Mouse (Mus musculus) gastrocnemius, adult 8-10 months (tissue): ENCODE measurements around the gene Snn. TPM values are rescaled to one million over a fixed set of nuclear protein-coding genes. Genes with fewer than 3 reads are reported as not detected.

Source experiments
- DNase-seq, 2 experiments: peaks; one replicate each; pipeline ENCODE4 v3.0.0; 2022; ENCODE audit warnings: low spot score in 2 of 2
- total RNA-seq, 4 experiments: library from RNA; stranded (reverse); gene quantifications; 2 replicates each; pipeline ENCODE4 v1.2.4; 2022

Snn gene
- total RNA-seq, 4 experiments from 2014 or later: 2.3 to 3.7 (median 3.1) TPM

DNA sequence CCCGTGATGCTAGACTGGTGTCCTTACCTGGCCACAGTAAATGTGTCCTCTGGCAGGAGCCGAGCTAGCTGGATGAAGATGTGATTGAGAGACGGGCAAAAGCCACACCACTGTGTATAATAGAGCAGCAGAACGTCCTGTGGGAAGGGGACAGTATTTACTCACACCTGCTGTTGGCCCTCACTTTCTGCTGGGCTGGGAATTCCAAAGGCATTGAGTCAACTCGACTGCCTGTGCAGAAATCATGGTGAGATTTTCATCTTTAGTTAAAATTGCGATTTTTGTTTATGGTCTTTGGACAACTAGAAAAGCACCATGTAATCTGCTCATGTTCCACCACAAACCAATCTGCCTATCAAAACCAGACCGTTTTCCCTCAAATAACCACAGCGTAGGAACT is 23.4 kb downstream of the Snn start:
- no peak for DNase-seq

GRCm38 (mm10) chr16:11086299-11086698 is 25.6 kb downstream of the Snn start:
- DNase-seq: no peak

DNA sequence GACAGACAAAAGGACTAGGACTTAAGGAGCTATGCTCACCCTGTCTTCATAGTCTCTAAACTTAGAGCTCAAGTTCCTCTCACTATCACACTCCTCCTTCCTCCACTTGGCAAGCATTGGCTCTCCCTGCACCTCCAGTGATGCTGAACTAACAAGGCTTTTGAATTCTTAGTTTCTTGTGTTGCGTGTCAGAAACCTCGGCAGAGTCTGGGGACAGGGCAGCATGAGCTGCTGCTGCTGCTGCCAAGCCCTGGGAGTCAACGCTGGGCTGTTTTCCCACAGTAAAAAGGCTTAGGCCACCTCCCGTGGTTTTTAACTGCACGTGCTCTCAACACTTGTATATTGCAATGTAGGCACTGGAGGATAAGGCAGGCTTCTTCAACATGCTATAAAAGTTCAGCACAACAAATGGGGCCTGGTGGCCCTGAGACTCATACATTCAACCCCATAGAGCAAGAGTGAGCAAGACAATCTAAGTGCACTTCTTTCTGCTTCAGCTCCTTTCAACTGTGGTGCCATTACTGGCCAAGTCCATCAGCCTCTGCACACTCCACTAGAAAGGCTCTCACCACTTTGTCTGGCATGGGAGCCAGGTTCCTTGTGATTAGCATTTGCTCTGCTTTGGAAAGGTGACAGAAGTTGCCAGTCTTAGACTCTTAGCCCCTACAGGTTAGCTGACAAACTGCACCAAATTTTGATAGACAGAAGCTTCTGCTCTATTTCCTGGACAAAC is 26.3 kb downstream of the Snn start:
- no peak for DNase-seq

GRCm38 (mm10) chr16:11090836-11091570 is 30.3 kb downstream of the Snn start:
- DNase-seq: no peak

DNA sequence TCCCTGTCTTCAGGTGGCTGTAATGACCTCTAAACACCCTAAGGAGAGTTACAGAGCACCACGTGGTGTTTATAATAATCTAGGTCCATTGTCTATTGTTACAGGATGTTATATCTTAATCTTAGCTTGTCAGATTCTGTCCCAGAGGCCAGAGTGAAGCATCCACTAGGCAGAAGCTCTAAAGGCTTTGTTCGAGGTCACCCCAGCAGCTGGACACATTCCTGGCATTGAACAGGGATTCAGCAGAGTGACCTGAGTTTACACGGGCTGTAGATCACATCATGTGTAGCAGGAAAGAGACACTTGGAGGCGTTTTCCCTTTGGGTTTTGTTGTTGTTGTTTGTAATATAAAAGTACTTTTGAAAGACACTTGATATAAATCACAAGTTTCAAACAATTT is 31.3 kb downstream of the Snn start:
- DNase-seq: no peak

- DNase-seq: no peak
Observed at GRCm38 (mm10) chr16:11092523-11092922, 31.8 kb downstream of the Snn start.

DNA sequence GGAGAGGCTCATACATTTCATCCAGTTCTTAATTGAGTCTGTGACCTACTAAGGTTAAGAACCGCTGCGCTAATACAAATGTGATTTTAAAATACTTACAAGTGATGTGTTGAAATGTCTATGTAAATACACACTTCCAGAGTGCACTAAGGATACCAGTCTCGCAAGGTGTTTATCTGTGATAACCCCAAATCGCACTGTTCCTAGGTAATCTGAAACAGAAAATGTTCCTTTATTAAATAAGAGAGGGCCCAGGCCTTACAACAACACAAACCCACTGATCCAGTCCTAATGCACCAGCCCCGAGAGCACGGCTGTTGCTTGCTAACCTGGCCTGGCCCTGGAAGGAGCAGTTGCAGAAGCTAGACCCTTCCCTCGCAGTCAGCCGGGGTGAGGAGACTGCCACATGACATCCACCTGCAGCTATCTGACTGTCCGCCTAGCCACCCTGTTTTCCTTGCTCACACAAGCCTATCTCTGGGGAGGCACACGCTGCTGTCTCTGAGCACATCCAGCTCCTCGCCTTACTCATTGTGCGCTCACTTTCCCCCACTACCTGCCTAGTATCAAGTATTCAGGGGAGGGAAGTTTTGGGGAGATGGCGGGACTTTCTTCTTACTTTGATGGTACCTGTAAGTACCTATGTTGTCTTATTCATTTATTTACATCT is 33.1 kb downstream of the Snn start:
- no peak for DNase-seq

DNA sequence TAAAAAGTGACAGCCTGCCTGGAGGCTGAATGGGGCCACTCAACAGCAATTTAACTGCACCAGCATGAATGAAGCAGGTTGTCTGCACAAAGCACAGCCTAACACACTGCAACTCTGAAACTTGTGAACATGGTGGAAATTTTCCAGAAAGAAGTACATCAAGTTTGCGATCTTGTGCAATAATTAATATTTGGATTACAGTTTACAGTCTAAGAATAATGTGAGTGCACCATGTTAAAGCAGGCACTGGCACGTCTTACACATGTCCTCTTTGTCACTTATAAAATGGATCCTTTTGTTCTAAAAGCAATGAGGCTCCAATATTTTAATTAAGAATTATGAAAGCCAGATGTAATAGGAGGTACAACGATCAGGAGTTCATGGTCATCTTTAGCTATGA is 36.6 kb downstream of the Snn start:
- DNase-seq: no peak

DNA sequence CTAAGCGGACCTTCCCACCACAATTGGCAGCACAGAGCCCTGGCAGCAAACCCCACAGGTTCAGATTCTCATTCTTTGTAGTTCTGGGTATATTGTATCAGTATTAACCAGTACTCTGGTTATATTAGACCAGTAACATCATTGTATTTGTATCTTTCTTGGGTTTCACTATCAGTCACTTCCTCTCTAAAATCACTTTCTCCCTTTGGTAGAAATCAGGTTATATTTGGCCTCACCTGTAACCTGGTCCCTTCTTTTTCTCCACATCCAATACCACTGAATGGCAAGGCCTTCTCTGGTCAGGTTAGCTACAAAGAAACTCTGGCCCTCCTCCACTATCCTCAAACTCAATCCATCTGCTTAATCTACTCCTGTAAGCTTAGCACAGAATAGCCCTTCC is 44.2 kb downstream of the Snn start:
- no peak for DNase-seq

- no peak for DNase-seq
Observed at GRCm38 (mm10) chr16:11109198-11109740, 48.5 kb downstream of the Snn start.

- no peak for DNase-seq
Observed at GRCm38 (mm10) chr16:11122625-11123024, 61.9 kb downstream of the Snn start.

GRCm38 (mm10) chr16:11124110-11124509 is 63.4 kb downstream of the Snn start:
- no peak for DNase-seq

Other genes with a start within 250 kb of the Snn start
- not detected for gene Gm11172, start 248.0 kb upstream of the Snn start, total RNA-seq
- 1 to 10 TPM in 2 of 4 experiments, under 1 TPM in 2; 0.48 to 1.8 (median 1.0) TPM for gene Rmi2, start 225.9 kb upstream of the Snn start, total RNA-seq
- 1 to 10 TPM; 2.5 to 3.9 (median 3.3) TPM for gene Litaf, start 5.2 kb downstream of the Snn start, total RNA-seq
- gene Txndc11, start 73.7 kb downstream of the Snn start, total RNA-seq: 1 to 10 TPM; 4.6 to 8.5 (median 7.0) TPM
- gene Zc3h7a, start 115.4 kb downstream of the Snn start, total RNA-seq: 10 to 100 TPM in 3 of 4 experiments, 1 to 10 TPM in 1; 9.7 to 15.8 (median 13.5) TPM
- gene Rsl1d1, start 142.4 kb downstream of the Snn start, total RNA-seq: 10 to 100 TPM; 41.0 to 47.7 (median 42.4) TPM
- gene Gspt1, start 193.4 kb downstream of the Snn start, total RNA-seq: 10 to 100 TPM; 54.6 to 58.0 (median 56.7) TPM